Mouse (Mus musculus) left cerebral cortex, postnatal 14 days (tissue): ENCODE results near the gene Lrp1. TPM values are rescaled to one million over a fixed set of nuclear protein-coding genes. Genes with fewer than 3 reads are reported as not detected.

Experiments
- DNase-seq, 2 experiments: peaks; one replicate each; pipeline ENCODE4 v3.0.0; 2021 to 2022; ENCODE audit warnings: low spot score in 2 of 2, mixed read lengths in 1 of 2
- intact Hi-C: fragments of 180-260 bp; cut with DNase I; formaldehyde crosslinking; loops from one replicate; pipeline ENCODE4 v1.15.1; 2025
- total RNA-seq, 2 experiments: library from RNA; stranded (reverse); gene quantifications; 2 replicates each; pipeline ENCODE4 v1.2.3; 2021

Lrp1 gene
- total RNA-seq, 2 experiments from 2014 or later: 285 to 305 TPM

GRCm38 (mm10) chr10:127490160-127491127 lies 130.5 kb downstream of the Lrp1 start:
- no peak for DNase-seq
- intact Hi-C loops: no loop called here

GRCm38 (mm10) chr10:127488856-127489255 lies 132.1 kb downstream of the Lrp1 start:
- DNase-seq: no peak
- intact Hi-C loops: no loop called here

Other genes starting within 250 kb of the Lrp1 start
- 100 to 1,000 TPM; 333 to 340 TPM for gene R3hdm2, start 240.8 kb downstream of the Lrp1 start, total RNA-seq
- 10 to 100 TPM in 1 of 2 experiments, 1 to 10 TPM in 1; 3.0 to 10.0 TPM for gene Stac3, start 119.5 kb downstream of the Lrp1 start, total RNA-seq
- 1 to 10 TPM; 7.4 to 8.9 TPM for gene Ndufa4l2, start 106.2 kb downstream of the Lrp1 start, total RNA-seq
- gene Shmt2, start 98.7 kb downstream of the Lrp1 start, total RNA-seq: 10 to 100 TPM; 27.5 to 32.9 TPM
- 1 to 10 TPM; 4.4 to 7.4 TPM for gene Nxph4, start 86.6 kb downstream of the Lrp1 start, total RNA-seq
- 1 to 10 TPM; 8.6 to 10.0 TPM for gene Stat6, start 21.8 kb upstream of the Lrp1 start, total RNA-seq
- 1 to 10 TPM; 3.9 to 4.6 TPM for gene Nemp1, start 45.8 kb upstream of the Lrp1 start, total RNA-seq
- gene Nab2, start 47.4 kb upstream of the Lrp1 start, total RNA-seq: 10 to 100 TPM; 35.2 to 40.7 TPM
- under 1 TPM; 0.21 to 0.51 TPM for gene Myo1a, start 84.0 kb upstream of the Lrp1 start, total RNA-seq
- 10 to 100 TPM; 15.3 to 21.0 TPM for gene Tac2, start 103.3 kb upstream of the Lrp1 start, total RNA-seq
- gene Zbtb39, start 118.4 kb upstream of the Lrp1 start, total RNA-seq: 1 to 10 TPM; 8.5 to 8.8 TPM
- 1 to 10 TPM; 1.3 to 1.5 TPM for gene Gpr182, start 130.6 kb upstream of the Lrp1 start, total RNA-seq
- under 1 TPM; 0.18 to 0.21 TPM for gene Rdh1, start 138.6 kb upstream of the Lrp1 start, total RNA-seq
- not detected for gene Rdh16f1, start 138.6 kb upstream of the Lrp1 start, total RNA-seq
- gene Rdh9, start 155.2 kb upstream of the Lrp1 start, total RNA-seq: under 1 TPM; 0.87 to 0.94 TPM
- gene Rdh16, start 180.0 kb upstream of the Lrp1 start, total RNA-seq: not detected
- gene Rdh19, start 228.8 kb upstream of the Lrp1 start, total RNA-seq: not detected
- not detected for gene Rdh16f2, start 245.3 kb upstream of the Lrp1 start, total RNA-seq